Mouse (Mus musculus) erythroblast, adult 5-6 weeks (primary cell): ENCODE measurements around the gene Gria2. TPM values are rescaled to one million over a fixed set of nuclear protein-coding genes. Genes with fewer than 3 reads are reported as not detected.

Experiments
- ATAC-seq: replicated peaks from 2 replicates; pipeline ENCODE4 v1.8.0; 2016; ENCODE audit warnings: moderate number of reproducible peaks, mild to moderate bottlenecking, moderate TSS enrichment, inconsistent platforms; ENCODE audit not compliant: poor library complexity, low FRiP score, severe bottlenecking
- total RNA-seq, 2 experiments: library from RNA; stranded (forward) in 1 of 2; stranded (reverse) in 1 of 2; fragments of 150-400 nt in 1 of 2; fragments of 200-764, 138-1000 nt in 1 of 2; gene quantifications; 2 replicates each; pipeline versions ENCODE4 v1.2.3 to v1.2.4; 2015 to 2017; ENCODE audit warnings: low replicate concordance in 2 of 2

Gene Gria2
- total RNA-seq (2015; ENCODE audit: low replicate concordance) = not detected in 2 replicates
- not detected in 2 replicates for total RNA-seq (2017; ENCODE audit: low replicate concordance)

- ATAC-seq = no peak
Measured at GRCm38 (mm10) chr3:80802596-80803081, at the start of gene Gria2. TSS of gene Gria2 (minus strand) at chr3:80802835.

DNA sequence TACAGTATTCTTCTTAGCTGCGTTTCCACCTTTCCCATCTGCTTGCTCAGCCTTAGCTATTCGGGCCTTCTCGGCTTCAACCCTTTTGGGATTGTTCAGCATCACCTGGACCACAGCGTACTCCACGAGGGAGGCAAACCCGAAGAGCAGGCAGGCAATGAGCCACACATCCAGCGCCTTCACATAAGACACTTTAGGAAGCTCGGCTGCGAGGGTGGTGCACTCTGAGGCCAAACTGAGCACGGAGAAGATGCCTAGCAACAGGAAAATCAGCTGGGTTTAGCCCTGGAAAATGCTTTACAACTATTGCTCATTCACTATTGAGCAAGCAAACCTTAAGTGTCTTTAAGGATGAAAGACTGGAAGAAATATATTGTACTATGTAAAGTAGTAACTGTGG lies 48.3 kb upstream of the Gria2 start:
- ATAC-seq = no peak

DNA sequence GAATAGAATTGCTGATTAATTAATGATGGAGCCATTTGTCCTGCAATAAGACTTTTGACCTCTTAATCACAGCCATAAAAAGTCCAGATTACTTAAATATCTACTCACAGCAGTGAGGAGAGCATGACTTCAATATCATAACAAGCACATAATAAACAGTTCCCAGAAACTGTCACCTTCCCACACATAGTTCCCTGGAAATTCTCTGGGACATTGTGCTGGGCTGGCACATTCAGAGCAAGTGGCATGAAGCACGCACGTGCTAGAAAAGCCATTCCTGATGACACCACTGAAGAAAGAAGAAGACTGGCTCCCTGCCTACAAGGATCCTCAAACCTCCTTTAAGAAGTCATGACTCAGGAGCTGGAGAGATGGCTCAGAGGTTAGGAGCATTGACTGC lies 43.0 kb upstream of the Gria2 start:
- ATAC-seq = no peak

DNA sequence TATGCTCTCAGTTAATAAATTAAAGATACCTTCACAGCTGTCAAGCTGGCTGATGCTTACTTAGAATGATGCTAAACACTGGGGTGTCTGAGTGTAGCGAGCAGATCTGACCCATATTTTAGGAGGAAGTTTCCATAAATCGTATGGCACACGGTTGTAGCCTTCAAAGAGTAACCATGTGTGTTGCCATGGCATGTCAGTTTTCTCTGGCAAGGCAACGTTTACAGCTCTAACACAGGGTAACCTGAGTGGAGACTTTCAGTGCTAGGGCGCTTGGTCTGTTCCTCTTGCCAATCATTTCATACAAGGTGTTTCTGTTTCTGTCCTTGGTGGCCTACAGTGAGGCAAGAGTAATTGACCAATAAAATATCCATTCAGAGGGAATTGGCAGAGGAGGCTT lies 37.2 kb upstream of the Gria2 start:
- no peak for ATAC-seq

DNA sequence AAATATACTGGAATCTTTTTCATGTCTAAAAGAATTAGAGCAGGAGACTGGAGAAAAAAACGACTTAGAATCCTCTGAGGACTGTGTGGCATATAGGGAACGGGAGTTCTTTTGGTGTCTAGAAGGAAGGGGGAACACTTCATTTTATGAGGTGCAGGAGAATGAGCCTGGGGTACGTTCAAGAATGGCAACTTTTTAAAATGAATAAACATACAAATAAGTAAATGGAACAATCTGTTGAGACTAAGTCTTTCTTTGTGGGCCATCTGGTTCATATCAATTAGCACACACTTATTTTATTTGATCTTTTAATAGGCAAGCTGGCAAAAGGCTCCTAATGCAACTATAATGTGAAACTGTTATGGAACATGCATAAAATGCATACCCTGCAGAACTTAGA lies 34.9 kb upstream of the Gria2 start:
- ATAC-seq = no peak

- ATAC-seq = no peak
Measured at GRCm38 (mm10) chr3:80823975-80824374, 21.3 kb upstream of the Gria2 start.

DNA sequence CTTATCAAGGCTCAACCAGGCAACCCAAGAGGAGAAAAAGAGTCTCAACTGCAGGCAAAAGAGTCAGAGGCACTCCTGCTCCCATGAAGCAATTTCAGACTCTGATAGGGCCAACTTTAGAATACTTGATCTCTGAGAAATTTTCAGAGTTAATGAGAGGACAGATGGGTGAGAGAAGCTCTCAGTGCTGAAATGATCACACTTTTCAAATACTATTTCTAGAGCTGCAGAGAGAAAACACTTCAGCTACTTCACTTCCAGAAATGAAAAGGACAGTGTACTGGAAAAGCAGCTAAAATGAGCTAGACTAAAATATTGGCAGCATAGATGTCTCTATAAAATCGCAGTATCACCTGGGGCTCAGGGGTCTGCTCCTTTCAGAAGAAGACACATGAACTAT lies 16.0 kb upstream of the Gria2 start:
- ATAC-seq = no peak

GRCm38 (mm10) chr3:80813734-80814133 lies 11.1 kb upstream of the Gria2 start:
- no peak for ATAC-seq

- ATAC-seq = no peak
Measured at GRCm38 (mm10) chr3:80812237-80812636, 9.6 kb upstream of the Gria2 start.

- ATAC-seq = no peak
Measured at GRCm38 (mm10) chr3:80805327-80805726, 2.7 kb upstream of the Gria2 start.

DNA sequence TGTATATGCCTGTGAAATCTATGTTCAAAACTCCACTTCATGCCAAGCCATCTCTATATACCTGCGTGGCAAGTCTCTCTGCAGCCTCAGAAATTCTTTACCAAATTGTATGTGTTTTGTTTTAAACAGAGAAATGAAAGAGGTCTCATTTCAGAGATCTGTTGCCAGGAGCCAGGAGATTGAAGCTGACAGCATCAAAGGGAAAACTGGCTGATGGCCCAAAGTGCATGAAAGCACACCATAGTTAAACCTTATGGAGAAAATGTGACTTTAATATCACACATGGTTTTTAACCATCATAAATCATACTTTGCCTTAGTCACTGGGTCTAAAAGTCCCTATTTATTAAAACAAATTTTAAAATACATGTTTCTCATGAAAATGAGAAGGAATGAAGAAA lies 1.2 kb upstream of the Gria2 start:
- no peak for ATAC-seq

DNA sequence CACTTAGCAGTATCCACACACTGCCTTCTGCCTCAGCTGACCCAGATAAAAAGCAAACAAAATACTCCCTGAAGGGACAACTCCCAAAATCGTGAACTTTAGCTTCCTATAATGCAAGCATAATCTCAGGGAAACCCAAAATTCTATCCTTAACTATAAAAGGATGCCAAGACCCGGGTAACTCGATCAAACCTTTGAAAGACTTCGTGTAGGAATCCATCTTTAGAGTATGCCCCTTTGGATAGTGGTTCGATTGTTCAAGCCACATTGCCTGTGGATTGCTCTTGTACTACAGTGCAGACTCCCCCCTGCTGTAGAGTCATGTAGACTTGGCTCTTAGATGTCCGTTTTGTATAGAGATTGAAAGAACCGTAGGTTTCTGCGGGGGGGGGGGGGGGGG lies 576 bp upstream of the Gria2 start:
- no peak for ATAC-seq

- ATAC-seq = no peak
Measured at GRCm38 (mm10) chr3:80801827-80802310, 766 bp downstream of the Gria2 start.

- ATAC-seq = no peak
Measured at GRCm38 (mm10) chr3:80800995-80801826, 1.4 kb downstream of the Gria2 start.

GRCm38 (mm10) chr3:80800299-80800994 lies 2.2 kb downstream of the Gria2 start:
- ATAC-seq = no peak

DNA sequence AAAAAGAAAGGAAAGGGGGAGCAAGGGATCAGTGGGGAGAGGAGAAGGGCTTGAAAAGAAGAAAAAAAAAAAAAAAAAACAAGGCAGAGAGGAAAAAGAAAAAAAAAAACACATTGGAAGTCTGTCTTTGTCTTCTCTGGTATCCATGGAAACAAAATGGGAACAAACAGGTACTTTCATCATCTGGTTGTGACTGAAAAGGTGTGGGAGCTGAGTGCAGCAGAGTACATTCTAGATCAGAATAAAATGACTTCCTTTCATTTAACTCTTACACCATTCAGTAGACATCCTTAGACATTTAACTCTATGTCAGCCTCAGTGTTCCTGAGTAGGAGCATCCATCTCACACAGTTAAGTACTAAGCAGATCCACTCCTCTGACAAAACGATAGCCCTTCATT lies 4.7 kb downstream of the Gria2 start:
- ATAC-seq = no peak

- ATAC-seq = no peak
Measured at GRCm38 (mm10) chr3:80796764-80797163, 5.9 kb downstream of the Gria2 start.

- ATAC-seq = no peak
Measured at GRCm38 (mm10) chr3:80795284-80795683, 7.4 kb downstream of the Gria2 start.

DNA sequence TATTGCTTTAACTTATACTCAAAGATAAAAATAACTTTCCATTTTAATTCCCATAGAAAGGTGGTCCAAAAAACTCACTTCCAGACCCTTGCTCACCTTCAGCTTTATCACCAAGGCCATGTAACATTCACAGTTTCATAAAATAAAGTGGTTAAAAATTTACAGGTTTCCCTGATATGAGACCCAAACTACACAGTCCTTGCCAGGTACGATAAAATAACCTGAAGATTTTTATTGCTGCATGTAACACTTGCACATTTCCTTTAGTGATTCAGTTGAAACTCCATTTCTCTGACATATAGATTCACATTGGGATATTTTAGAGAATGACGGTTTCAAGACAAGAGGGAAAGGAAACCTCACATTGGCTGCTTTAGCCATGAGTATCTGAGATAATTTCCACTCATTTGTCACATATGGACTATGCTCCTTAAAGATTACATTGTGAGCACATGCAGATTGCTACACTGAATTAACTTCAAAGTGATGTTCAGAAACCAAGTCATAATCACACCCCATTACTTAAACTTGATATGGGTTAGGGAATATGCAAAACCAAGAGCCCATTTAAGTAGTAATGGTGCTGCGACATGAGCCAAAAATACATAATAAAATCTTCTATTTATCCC lies 15.4 kb downstream of the Gria2 start:
- no peak for ATAC-seq

DNA sequence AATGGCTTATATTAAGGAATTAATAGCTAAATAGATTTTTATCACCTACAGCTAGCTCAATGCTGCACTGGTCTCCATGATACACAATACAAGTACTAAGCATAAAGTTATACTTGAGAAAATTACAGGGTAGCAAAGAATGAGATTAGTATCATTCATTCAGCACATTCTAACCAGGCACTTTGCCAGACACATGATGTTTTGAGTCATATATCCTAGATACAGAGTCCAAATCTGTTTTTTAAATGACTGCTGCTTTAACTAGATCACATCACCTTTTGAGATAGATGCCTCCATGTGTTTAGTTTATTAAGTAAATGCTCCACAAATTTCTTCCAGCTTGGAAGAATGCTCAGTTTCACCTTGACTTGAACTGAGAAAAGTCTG lies 21.5 kb downstream of the Gria2 start:
- no peak for ATAC-seq
